Mouse (Mus musculus): Measurements from ENCODE around the gene Foxo6. TPM values are rescaled to one million over a fixed set of nuclear protein-coding genes. Genes with fewer than 3 reads are reported as not detected.

Gene Foxo6
- total RNA-seq, 2 experiments from 2014 or later, result 0.76 to 1.2 TPM

- DNase-seq, result peak; percentile 61 to 70
Measured at GRCm38 (mm10) chr4:120247412-120247811, 39.7 kb downstream of the Foxo6 start.

- DNase-seq, result no peak
Measured at GRCm38 (mm10) chr4:120246086-120246485, 41.1 kb downstream of the Foxo6 start.

GRCm38 (mm10) chr4:120242783-120243262 is 44.3 kb downstream of the Foxo6 start:
- DNase-seq, result peak; percentile 33 to 44

GRCm38 (mm10) chr4:120241106-120241505 is 46.0 kb downstream of the Foxo6 start:
- no peak for DNase-seq

- DNase-seq, result no peak
Measured at GRCm38 (mm10) chr4:120239419-120239818, 47.7 kb downstream of the Foxo6 start.

GRCm38 (mm10) chr4:120233243-120233642 is 53.9 kb downstream of the Foxo6 start:
- no peak for DNase-seq

DNA sequence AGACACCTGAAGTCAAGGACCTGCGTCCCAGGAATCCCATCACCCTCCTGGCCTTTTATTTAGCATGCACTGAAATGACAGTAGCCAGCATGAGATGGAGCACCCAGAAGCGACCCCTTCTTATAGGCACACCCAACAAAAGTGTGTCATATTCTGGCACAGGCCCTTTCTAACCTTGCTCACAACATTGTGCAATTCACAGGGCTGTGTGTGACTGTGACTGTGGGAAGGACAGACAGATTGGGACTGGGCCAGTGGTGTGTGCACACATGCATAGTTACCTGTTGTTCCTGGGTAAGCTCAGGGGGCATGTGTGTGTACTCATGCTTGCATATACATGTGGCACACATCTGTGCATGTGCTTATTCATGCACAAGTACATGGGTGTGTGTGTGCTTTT is 54.6 kb downstream of the Foxo6 start:
- DNase-seq, result peak; percentile 47 to 66

GRCm38 (mm10) chr4:120231982-120232381 is 55.2 kb downstream of the Foxo6 start:
- DNase-seq, result peak; percentile 70 to 74

DNA sequence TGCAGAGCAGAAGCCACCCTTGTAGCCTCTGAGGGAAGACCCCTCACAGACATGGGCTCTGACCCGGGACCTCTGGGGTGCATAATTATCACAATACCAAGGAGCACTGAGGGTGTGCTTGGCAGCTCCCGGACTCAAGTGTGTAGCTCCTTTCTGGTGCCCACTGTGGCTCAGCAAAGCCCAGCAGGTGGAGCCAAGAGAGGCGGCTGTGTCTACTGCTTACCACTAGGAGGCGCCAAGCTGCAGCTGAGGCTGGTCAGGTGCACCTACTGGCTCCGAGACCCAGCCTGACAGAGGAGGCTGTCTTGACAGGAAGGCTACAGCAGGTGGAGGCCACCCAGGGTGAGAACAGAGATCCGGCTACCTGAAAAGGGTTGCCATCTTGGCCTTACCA is 56.9 kb downstream of the Foxo6 start:
- peak; percentile 72 to 81 for DNase-seq

GRCm38 (mm10) chr4:120229505-120230255 is 57.5 kb downstream of the Foxo6 start:
- peak; percentile 70 for DNase-seq

- no peak for DNase-seq
Measured at GRCm38 (mm10) chr4:120228613-120229012, 58.5 kb downstream of the Foxo6 start.

DNA sequence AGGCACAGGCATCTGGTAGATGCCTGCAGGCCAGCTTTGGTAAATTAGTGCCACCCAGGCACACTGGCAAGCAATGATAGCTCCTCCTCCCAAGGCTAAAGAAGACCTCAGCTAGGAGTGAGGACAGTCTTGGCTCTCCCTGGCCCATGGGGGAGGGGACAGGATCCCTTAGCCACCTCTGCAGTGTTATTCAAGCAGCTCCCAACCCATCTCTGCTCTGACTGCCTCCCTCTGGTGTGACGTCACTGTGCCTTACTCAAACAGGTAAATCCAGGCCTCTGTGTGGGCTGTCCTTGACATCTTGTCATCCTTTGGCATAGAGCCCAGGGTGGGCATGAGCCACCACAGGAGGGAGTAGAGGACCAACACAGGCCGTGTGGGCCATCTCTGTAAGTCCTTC is 59.9 kb downstream of the Foxo6 start:
- DNase-seq, result peak; percentile 30 to 70

GRCm38 (mm10) chr4:120226682-120227081 is 60.5 kb downstream of the Foxo6 start:
- DNase-seq, result no peak

- DNase-seq, result peak; percentile 83 to 84
Measured at GRCm38 (mm10) chr4:120225135-120225780, 61.9 kb downstream of the Foxo6 start.

DNA sequence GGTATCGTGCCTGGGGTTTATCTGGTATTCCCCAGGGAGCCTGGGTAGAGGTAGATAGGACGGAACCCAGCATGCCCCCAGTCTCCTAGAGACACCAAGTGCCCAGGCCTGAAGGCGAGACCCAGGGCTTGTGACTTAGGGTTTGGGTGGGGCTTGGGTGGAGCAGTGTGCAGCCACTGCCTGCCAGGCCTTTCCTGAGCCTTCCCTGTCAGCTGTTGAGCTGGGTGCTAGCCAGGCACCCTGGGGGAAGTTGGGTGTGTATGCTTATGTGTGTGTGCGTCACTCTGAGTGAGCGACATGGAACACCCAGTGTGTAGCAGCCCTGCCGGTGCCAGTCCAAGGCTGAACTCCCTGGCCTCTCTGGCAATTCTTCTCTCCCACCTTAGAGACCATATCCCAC is 63.3 kb downstream of the Foxo6 start:
- DNase-seq, result peak in 1 of 2 experiments; percentile 10

GRCm38 (mm10) chr4:120223108-120223745 is 63.9 kb downstream of the Foxo6 start:
- no peak for DNase-seq

DNA sequence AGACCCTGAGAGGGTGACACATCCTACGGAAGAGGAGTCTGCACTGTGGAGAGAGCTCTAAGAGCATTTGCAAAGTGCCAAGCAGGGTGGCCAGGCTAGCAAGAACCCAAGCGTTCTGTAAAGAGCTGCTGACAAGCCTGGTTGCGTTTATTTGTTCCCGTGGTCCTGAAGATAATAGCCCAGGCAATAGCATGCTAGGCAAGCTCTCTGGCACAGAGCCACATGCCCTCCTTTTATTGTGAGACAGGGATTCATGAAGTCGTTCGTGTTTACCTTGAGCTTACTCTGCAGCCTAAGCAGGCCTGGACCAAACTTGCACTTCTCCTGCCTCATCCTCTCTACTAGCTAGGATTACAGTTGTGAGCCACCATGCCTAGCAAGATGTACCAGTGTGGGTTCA is 65.4 kb downstream of the Foxo6 start:
- no peak for DNase-seq

- no peak for DNase-seq
Measured at GRCm38 (mm10) chr4:120218878-120219277, 68.3 kb downstream of the Foxo6 start.

Other genes starting within 250 kb of the Foxo6 start
- gene AL607142.1, start 222.4 kb downstream of the Foxo6 start, total RNA-seq (2021), result not detected
- not detected for gene Edn2, start 126.1 kb downstream of the Foxo6 start, total RNA-seq (2021)
- gene Scmh1, start 117.9 kb upstream of the Foxo6 start, total RNA-seq (2021), result 10 to 100 TPM; 38.6 to 45.9 TPM
- gene Slfnl1, start 244.9 kb upstream of the Foxo6 start, total RNA-seq (2021), result under 1 TPM; 0.16 to 0.17 TPM